Mouse (Mus musculus) kidney, embryonic 16.5 days (tissue): ENCODE data around the gene 1700015F17Rik. TPM values are rescaled to one million over a fixed set of nuclear protein-coding genes. Genes with fewer than 3 reads are reported as not detected.

Source experiments
- ATAC-seq: fragments of 200-750 bp; cut with Nextera tagmentation; 2 replicates; pipeline ENCODE4 v1.8.0; 2017; ENCODE audit warnings: moderate TSS enrichment; ENCODE audit not compliant: low FRiP score, low TSS enrichment
- H3K27ac ChIP-seq: fragments of 300-500 bp; sonication (generic); 2 replicates; pipeline ENCODE4 v1.5.1; 2014; ENCODE audit warnings: low read length
- H3K27me3 ChIP-seq: fragments of 300-500 bp; sonication (generic); 2 replicates; pipeline ENCODE4 v1.6.1; 2014; ENCODE audit warnings: low read length, control low read depth, mixed read lengths; ENCODE audit not compliant: insufficient read depth
- H3K36me3 ChIP-seq: fragments of 300-500 bp; sonication (generic); 2 replicates; pipeline ENCODE4 v1.6.1; 2014; ENCODE audit warnings: low read length, control low read depth, mixed read lengths; ENCODE audit not compliant: insufficient read depth
- H3K4me1 ChIP-seq: fragments of 300-500 bp; sonication (generic); 2 replicates; pipeline ENCODE4 v1.6.1; 2014; ENCODE audit warnings: low read length, control low read depth, mixed read lengths; ENCODE audit not compliant: insufficient read depth
- H3K4me2 ChIP-seq: fragments of 300-500 bp; sonication (generic); replicated peaks from 2 replicates; pipeline ENCODE4 v1.6.1; 2014; ENCODE audit warnings: low read depth, low read length
- H3K4me3 ChIP-seq: fragments of 300-500 bp; sonication (generic); 2 replicates; pipeline ENCODE4 v1.5.1; 2014; ENCODE audit warnings: mild to moderate bottlenecking, low read length
- H3K9ac ChIP-seq: fragments of 300-500 bp; sonication (generic); replicated peaks from 2 replicates; pipeline ENCODE4 v1.6.1; 2014; ENCODE audit warnings: low read length
- H3K9me3 ChIP-seq: fragments of 300-500 bp; sonication (generic); 2 replicates; pipeline ENCODE4 v1.6.1; 2016; ENCODE audit warnings: low read length, control low read depth
- WGBS: fragments of 180-500 bp; shearing (Covaris S2); extraction: QIAGEN DNeasy Blood & Tissue Kit; methylation state at CpG from one replicate; pipeline ENCODE4 v1.1.7; 2014; 5-methylcytosine and 5-hydroxymethylcytosine counted together
- polyA plus RNA-seq: library from polyadenylated mRNA; unstranded; fragments of >200 nt; fragmentation: Nextera tagmentation; extraction: Ambion mirVana; gene quantifications from 2 replicates; pipeline ENCODE4 v1.2.1, GENCODE M21; 2015

1700015F17Rik gene
- polyA plus RNA-seq, 1 experiment from 2014 or later: not detected

DNA sequence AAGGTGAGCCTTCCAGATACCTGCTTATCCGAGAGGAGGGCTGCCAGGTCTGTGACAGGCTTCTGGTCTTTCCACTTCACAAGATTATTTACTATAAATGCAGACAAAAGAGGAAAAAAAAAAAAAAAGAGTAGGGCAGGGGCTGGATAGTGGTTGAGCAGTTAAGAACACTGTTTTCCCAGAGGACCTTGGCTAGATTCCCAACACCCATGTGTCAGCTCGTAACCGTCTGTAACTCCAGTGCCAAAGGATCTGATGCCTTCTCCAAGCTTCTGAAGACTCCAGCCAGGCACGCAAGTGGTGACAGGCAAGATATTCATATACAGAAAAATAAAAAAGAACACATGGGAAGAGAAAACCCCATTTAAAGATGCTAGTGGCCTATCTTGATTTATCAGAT is 24.4 kb upstream of the 1700015F17Rik start:
- WGBS: 91% methylated on average over 4 of the region's 4 CpGs

DNA sequence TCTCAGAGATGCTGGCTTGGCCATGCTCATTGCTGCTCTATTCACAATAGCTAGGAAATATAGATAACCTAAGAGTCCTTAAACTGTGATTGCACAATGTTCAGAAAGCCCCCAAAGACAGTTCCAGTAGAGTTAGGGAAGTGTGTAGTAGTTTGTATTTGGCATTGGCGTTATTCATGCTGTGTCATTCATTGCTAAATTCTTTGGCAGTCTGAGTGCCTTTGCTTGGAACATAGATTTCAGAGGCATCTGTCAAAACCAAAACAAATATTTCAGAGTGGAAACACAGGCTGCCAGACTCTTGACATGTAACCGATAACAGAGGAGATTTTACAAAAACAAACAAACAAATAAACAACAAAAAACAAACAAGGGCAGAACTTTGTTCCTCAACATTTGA is 22.6 kb upstream of the 1700015F17Rik start:
- Histone ChIP-seq H3K9ac (no peak overlapping the region), H3K4me3 (no peak overlapping the region), H3K9me3 (no peaks in the 10 kb centered on the region), H3K4me1 (no peaks in the 10 kb centered on the region), H3K27ac (no peak overlapping the region), H3K27me3 (no peaks in the 10 kb centered on the region), H3K36me3 (peaks cover 8% of the 10 kb centered on the region; the same call in 1 of the 2 replicates), H3K4me2 (no peak overlapping the region)
- WGBS: 82% methylated on average over 2 of the region's 2 CpGs
- no peak for ATAC-seq

More for the DNA sequence above, 24.4 kb upstream of the 1700015F17Rik start:
- Histone ChIP-seq H3K4me1 (no peaks in the 10 kb centered on the region), H3K27ac (no peak overlapping the region), H3K4me3 (no peak overlapping the region), H3K4me2 (no peak overlapping the region), H3K36me3 (peaks cover 8% of the 10 kb centered on the region; the same call in 1 of the 2 replicates), H3K9ac (no peak overlapping the region), H3K27me3 (no peaks in the 10 kb centered on the region), H3K9me3 (no peaks in the 10 kb centered on the region)
- ATAC-seq: no peak

DNA sequence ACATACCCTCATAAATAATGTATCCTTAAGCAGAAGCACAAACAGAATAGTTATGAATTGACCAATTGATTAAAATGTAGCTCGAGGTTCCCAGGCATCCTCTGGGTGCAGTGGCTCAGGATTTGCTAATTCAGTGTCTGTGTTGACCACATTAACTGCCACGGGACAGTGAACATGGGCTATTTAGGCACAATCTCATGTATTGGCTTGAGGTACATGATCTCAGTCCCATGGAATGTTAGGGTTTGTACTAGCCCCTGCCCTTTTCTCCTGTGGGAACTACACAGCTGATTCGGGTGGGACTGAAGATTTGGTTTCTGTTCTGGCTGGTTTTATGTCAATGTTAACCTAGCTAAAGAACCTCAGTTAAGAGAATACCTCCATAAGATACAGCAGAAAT is 17.4 kb upstream of the 1700015F17Rik start:
- no peak overlapping the region for H3K4me3 ChIP-seq
- no peaks in the 10 kb centered on the region for H3K9me3 ChIP-seq
- H3K27me3 ChIP-seq: no peaks in the 10 kb centered on the region
- no peaks in the 10 kb centered on the region for H3K36me3 ChIP-seq
- H3K4me2 ChIP-seq: no peak overlapping the region
- H3K27ac ChIP-seq: no peak overlapping the region; the same call in 1 of the 2 replicates
- peak; percentile 82; the same call in 1 of the 2 replicates for ATAC-seq
- WGBS: 50% methylated on average over 3 of the region's 3 CpGs
- H3K9ac ChIP-seq: no peak overlapping the region
- no peaks in the 10 kb centered on the region for H3K4me1 ChIP-seq

DNA sequence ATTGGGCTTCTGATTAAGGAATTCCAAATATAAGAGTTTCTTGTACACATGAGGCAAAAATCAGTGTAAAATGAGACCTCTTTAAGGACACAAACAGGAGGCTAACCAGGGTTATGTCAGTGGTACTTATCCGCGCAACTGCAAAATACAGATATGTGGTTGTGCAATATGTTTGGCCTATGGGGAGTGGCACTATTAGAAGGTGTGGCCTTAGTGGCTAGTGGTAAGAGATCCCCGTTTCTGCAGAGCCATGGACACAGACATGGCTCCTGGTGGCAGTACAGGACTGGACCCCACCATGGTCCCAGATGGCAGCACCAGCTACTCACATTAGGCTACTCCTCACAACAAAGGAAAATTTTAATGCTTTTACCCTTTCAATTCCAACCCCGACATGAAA is 16.1 kb upstream of the 1700015F17Rik start:
- no peaks in the 10 kb centered on the region for H3K27me3 ChIP-seq
- no peak for ATAC-seq
- H3K27ac ChIP-seq: no peak overlapping the region
- WGBS: 89% methylated on average over 4 of the region's 4 CpGs
- no peaks in the 10 kb centered on the region for H3K36me3 ChIP-seq
- no peak overlapping the region for H3K9ac ChIP-seq
- H3K9me3 ChIP-seq: no peaks in the 10 kb centered on the region
- H3K4me1 ChIP-seq: no peaks in the 10 kb centered on the region
- H3K4me3 ChIP-seq: no peak overlapping the region
- H3K4me2 ChIP-seq: no peak overlapping the region

DNA sequence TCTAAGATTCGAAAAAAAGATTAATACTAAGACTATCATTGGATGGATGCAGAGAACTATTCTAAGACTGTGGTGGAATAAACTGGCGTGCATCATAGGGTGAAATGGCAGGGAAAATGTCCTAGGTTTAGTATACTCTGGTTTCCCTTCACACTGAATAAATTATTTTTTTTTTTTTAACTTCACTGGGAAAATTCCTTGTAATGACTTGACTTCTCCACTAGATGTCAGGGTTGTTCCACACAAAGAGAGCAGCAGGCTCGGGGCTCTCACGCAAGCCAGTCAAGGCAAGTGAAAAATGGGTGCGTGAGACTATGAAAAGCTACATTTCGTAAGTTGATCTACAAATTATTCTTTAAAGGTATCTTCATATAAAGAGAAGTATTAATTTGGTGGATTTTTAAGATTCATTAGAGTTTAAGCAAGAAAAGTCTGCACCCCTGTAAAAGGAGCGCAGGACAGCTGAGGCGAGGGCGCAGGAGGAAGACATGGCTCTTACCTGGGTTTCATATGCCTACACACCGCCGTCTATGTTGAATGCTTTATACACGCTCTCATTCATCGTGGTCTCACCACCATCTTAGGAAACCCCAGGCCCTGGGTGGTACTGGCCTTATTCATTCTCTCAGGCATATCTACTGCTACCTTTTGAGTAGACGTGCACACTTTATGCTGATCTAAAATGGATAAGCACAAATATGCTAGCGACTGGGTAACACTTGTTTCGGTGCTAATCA is 15.5 kb upstream of the 1700015F17Rik start:
- no peak overlapping the region for H3K27ac ChIP-seq
- no peaks in the 10 kb centered on the region for H3K9me3 ChIP-seq
- H3K4me3 ChIP-seq: no peak overlapping the region
- 38% methylated on average over 16 of the region's 16 CpGs for WGBS
- no peaks in the 10 kb centered on the region for H3K4me1 ChIP-seq
- H3K9ac ChIP-seq: no peak overlapping the region
- ATAC-seq: peak; percentile 58; the same call in 1 of the 2 replicates
- no peaks in the 10 kb centered on the region for H3K27me3 ChIP-seq
- no peaks in the 10 kb centered on the region for H3K36me3 ChIP-seq
- no peak overlapping the region for H3K4me2 ChIP-seq

DNA sequence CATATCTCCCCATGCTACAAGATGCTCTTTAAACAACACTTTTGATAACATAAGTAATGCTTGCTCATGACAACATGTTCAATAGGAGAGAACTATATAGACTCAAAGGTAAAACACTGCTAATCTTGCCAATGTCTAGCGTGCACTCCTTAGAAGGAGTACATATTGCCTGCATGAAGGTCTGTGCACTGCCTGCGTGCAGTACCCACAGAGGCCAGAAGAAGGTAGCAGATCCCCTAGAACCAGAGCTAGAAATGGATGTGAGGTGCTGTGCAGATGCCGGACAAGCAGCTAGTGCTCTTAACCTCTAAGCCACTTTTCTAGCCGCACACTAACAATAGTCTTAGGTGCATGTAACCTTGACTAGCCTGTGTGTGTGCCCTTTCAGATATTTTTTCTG is 13.2 kb upstream of the 1700015F17Rik start:
- 96% methylated on average over 4 of the region's 4 CpGs for WGBS
- Histone ChIP-seq H3K36me3 (no peaks in the 10 kb centered on the region), H3K9me3 (no peaks in the 10 kb centered on the region), H3K4me1 (no peaks in the 10 kb centered on the region), H3K4me2 (no peak overlapping the region), H3K4me3 (no peak overlapping the region), H3K27me3 (no peaks in the 10 kb centered on the region), H3K27ac (no peak overlapping the region), H3K9ac (no peak overlapping the region)
- ATAC-seq: no peak

DNA sequence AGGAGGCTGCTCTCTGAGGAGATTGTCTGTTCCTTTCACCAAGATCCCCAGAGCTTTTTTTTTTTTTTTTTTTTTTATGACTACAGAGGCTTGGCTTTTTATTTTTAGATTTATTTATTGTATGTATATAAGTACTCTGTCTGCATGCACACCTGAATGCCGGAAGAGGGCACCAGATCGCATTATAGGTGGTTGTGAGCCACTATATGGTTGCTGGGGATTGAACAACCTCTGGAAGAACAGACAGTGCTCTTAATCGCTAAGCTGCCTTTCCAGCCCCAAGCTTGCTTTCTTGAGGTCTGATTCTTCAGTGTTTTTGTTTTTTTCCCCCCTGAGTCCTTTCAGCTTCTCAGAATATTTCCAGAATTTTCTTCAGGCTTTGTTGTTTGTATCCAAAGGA is 7.1 kb upstream of the 1700015F17Rik start:
- H3K36me3 ChIP-seq: no peaks in the 10 kb centered on the region
- ATAC-seq: no peak
- no peaks in the 10 kb centered on the region for H3K9me3 ChIP-seq
- H3K27me3 ChIP-seq: no peaks in the 10 kb centered on the region
- no peak overlapping the region for H3K27ac ChIP-seq
- no peak overlapping the region for H3K4me2 ChIP-seq
- 47% methylated on average over 3 of the region's 3 CpGs for WGBS
- H3K4me3 ChIP-seq: no peak overlapping the region
- 0 out of 2 replicates have a peak, but pooled peaks cover 7% of the 10 kb centered on the region for H3K4me1 ChIP-seq
- H3K9ac ChIP-seq: no peak overlapping the region

DNA sequence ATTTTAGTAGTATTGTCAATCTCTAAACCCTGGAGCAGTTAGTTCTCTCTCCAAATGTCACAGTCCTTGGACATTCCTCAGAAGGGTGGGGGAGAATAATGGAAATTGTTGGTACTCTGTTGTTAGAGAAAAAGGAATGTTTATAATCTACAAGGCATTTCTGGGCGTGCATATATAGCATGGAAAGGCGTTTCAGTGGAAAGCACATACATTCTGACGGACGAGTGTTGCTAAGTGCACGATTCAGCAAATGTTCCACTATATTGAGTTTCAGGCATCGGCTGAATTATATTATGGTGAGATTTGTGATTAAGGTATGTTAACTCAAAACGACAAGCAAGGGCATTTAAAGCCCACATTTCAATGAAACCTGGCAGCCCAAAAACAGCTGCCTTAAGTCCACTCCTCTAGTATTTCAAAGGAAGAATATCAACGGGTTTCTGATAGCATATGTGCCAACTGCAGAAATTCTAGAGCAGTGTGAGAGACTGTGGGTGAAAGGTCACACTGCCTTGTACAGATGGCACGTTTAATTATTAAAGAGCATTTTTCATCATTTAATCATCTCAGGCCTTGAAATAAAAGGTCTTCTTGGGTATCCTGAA is 4.4 kb upstream of the 1700015F17Rik start:
- H3K4me3 ChIP-seq: no peak overlapping the region
- H3K9me3 ChIP-seq: no peaks in the 10 kb centered on the region
- 41% methylated on average over 9 of the region's 9 CpGs for WGBS
- ATAC-seq: no peak
- no peak overlapping the region for H3K9ac ChIP-seq
- H3K27ac ChIP-seq: no peak overlapping the region
- H3K4me2 ChIP-seq: no peak overlapping the region
- no peaks in the 10 kb centered on the region for H3K36me3 ChIP-seq
- no peaks in the 10 kb centered on the region for H3K27me3 ChIP-seq
- 0 out of 2 replicates have a peak, but pooled peaks cover 7% of the 10 kb centered on the region for H3K4me1 ChIP-seq

DNA sequence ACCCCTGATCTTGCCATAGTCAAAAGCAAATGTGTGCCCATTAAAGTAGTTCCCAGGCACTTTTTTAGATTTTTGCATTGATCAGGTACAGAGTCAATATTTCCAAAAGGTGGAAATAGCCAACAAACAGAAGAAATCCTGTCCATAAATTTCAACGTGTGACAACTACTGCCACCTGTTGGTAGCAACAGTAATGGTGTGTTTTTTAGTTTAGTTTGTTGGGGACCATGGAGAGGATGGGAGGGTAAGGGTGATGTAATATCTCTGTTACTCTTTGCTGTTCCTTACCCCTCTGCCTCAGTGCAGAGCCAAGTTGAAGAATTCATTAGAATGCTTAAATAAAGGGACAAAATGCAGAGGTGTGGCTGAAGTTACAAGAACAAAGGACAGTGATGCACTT is 2.7 kb upstream of the 1700015F17Rik start:
- H3K4me2 ChIP-seq: no peak overlapping the region
- no peaks in the 10 kb centered on the region for H3K27me3 ChIP-seq
- 0% methylated on average over 1 of the region's 1 CpGs for WGBS
- no peak overlapping the region for H3K4me3 ChIP-seq
- 0 out of 2 replicates have a peak, but pooled peaks cover 7% of the 10 kb centered on the region for H3K4me1 ChIP-seq
- no peak overlapping the region for H3K27ac ChIP-seq
- H3K36me3 ChIP-seq: no peaks in the 10 kb centered on the region
- no peaks in the 10 kb centered on the region for H3K9me3 ChIP-seq
- no peak overlapping the region for H3K9ac ChIP-seq
- no peak for ATAC-seq

DNA sequence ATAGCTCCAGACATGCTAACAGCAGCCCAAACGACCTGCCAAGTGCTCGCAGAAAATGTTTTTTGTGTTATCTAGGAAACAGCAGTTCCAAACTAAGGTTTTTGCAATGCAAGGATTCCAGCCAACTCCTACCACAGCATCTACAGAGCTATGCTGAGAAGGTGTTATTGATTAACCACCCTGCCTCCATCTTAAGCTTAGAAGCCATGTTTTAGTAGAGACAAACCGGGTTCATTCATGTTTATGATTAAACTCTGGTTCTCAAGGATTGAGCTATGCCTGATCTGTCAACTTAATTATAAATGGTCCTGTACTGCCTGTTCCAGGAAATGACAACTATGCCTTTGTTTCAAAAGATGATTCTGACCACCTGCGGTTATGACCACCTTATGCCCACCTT is 2.8 kb downstream of the 1700015F17Rik start:
- WGBS: 73% methylated on average over 4 of the region's 4 CpGs
- H3K4me2 ChIP-seq: no peak overlapping the region
- no peaks in the 10 kb centered on the region for H3K4me1 ChIP-seq
- H3K9ac ChIP-seq: no peak overlapping the region
- no peaks in the 10 kb centered on the region for H3K9me3 ChIP-seq
- ATAC-seq: peak; percentile 71; the same call in 1 of the 2 replicates
- no peak overlapping the region for H3K27ac ChIP-seq
- no peaks in the 10 kb centered on the region for H3K27me3 ChIP-seq
- no peaks in the 10 kb centered on the region for H3K36me3 ChIP-seq
- no peak overlapping the region for H3K4me3 ChIP-seq
